ENCODE assay signal across 21 mouse cellular contexts in the genomic region with DNA sequence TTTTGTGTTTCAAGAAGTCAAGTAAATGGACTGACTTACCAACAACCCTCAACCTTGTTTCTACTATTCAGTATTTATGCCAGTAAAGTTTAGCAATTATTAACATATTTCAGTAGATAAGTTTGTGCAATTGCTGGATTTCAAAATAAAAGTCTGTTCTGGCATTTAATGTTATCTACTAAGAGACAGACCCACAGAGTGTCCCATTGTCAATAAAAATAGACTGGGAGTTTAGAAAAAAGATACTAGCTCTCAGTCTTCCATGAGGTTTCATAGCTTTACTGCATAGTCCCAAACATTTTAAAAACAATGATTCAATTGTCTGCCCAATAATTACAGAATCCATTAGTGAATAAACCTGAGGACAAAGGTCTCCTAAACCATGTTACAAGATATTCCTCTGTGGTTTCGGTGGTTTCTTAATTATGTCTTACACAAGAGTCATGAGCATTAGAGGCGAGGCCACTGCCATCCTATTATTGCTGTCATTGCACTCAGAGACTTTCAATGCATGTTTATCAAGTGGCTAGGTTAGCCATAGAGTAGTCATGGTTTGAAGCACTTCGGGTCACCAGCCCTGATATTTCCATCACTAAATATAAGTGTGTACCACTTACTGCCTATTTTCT. TPM values are rescaled to one million over a fixed set of nuclear protein-coding genes. Genes with fewer than 3 reads are reported as not detected.
A peak's percentile ranks its signal among the peaks of the same experiment; 100 is the strongest.
DNase-seq lines count a peak whose midpoint lies in the region; ATAC-seq and TF ChIP-seq lines count a peak whose summit lies in the region.
"Had no signal": no experiment of that assay in that cellular context is flagged by ENCODE, and none has a peak within 500 bp of the region (broad histone marks: within the 10 kb centered on the region; RNA-seq: fewer than 3 reads in every experiment).

No protein-coding gene starts in this region.

- no peak overlapping the region for H3K4me3 ChIP-seq in liver, embryonic 13.5 days (replicated peaks)
- no peak overlapping the region for H3K4me3 ChIP-seq in myocyte
- H3K4me3 ChIP-seq: erythroblast, embryonic 14.5 days; heart, embryonic 10.5 days; hindbrain, embryonic 13.5 days had no signal

- no peak for TF ChIP-seq POLR2A in myocyte (IDR thresholded peaks at IDR 0.05; ENCODE audit: insufficient read length, low read depth)

- ATAC-seq in erythroid progenitor cell, adult 5-6 weeks (replicated peaks; ENCODE audit: low FRiP score, poor library complexity, severe bottlenecking): 0 out of 2 replicates have a peak, but pooled peaks have one; percentile 41
- no peak for ATAC-seq in liver, embryonic 13.5 days (ENCODE audit: low read depth)
- ATAC-seq: midbrain, embryonic 16.5 days had no signal

- no peaks in the 10 kb centered on the region for H3K9me3 ChIP-seq in liver, embryonic 13.5 days (replicated peaks)
- H3K9me3 ChIP-seq: heart, embryonic 10.5 days; hindbrain, embryonic 13.5 days had no signal

- H3K27me3 ChIP-seq in liver, embryonic 13.5 days: no peaks in the 10 kb centered on the region
- H3K27me3 ChIP-seq in myocyte (ENCODE audit: control insufficient read depth, insufficient read depth, insufficient read length): no peaks in the 10 kb centered on the region
- H3K27me3 ChIP-seq: hindbrain, embryonic 13.5 days had no signal

- H3K79me2 ChIP-seq in myocyte (ENCODE audit: control insufficient read depth, insufficient read depth): no peaks in the 10 kb centered on the region

- no peak overlapping the region for H3K9ac ChIP-seq in liver, embryonic 13.5 days
- H3K9ac ChIP-seq: hindbrain, embryonic 13.5 days; lung, embryonic 14.5 days had no signal

- DNase-seq in MEL-GATA-1-ER (ENCODE audit: extremely low read depth, low read depth): peak; percentile 23
- no peak for DNase-seq in liver, embryonic 13.5 days
- no peak for DNase-seq in heart, adult 9 months (ENCODE audit: low spot score in 2 of 2)
- no peak for DNase-seq in cerebellum, adult 11 months
- no peak for DNase-seq in ovary, postnatal 36 days (ENCODE audit: low spot score)
- DNase-seq: adrenal gland, postnatal 10 days; cerebellum, adult 18-20 months; cerebellum, postnatal 36 days; gastrocnemius, postnatal 10 days; heart, postnatal 10 days; kidney, adult 11 months; kidney, postnatal 36 days; lung, embryonic 14.5 days; right cerebral cortex, adult 18-20 months; thymus, adult 18-20 months had no signal

- WGBS in liver, embryonic 13.5 days (ENCODE audit: insufficient replicate concordance): 38% methylated on average over 3 of the region's 3 CpGs

- peaks cover 56% of the 10 kb centered on the region for H3K4me1 ChIP-seq in liver, embryonic 13.5 days (replicated peaks)
- H3K4me1 ChIP-seq: heart, embryonic 10.5 days; hindbrain, embryonic 13.5 days had no signal

- H3ac ChIP-seq in myocyte (ENCODE audit: control insufficient read depth, insufficient read length): no peak overlapping the region

- H3K4me2 ChIP-seq in liver, embryonic 13.5 days: no peak overlapping the region
- no peak overlapping the region for H3K4me2 ChIP-seq in myocyte (ENCODE audit: low read depth)
- H3K4me2 ChIP-seq: hindbrain, embryonic 13.5 days; lung, embryonic 14.5 days had no signal

- peak overlapping the region; percentile 62 for H3K27ac ChIP-seq in liver, embryonic 13.5 days
- H3K27ac ChIP-seq: heart, embryonic 10.5 days; hindbrain, embryonic 13.5 days had no signal

- no peaks in the 10 kb centered on the region for H3K36me3 ChIP-seq in liver, embryonic 13.5 days
- H3K36me3 ChIP-seq in myocyte (ENCODE audit: control insufficient read depth, insufficient read depth): no peaks in the 10 kb centered on the region
- H3K36me3 ChIP-seq: heart, embryonic 10.5 days; hindbrain, embryonic 13.5 days had no signal

TF ChIP-seq in myocyte, 11 proteins besides CTCF, POLR2A, EP300 and RAD21:
- TF ChIP-seq MYOG (IDR thresholded peaks at IDR 0.05; ENCODE audit: control insufficient read depth in 1 of 3, insufficient read depth in 1 of 3, insufficient read length in 2 of 3, low read depth in 2 of 3) (no peak), CEBPB (IDR thresholded peaks at IDR 0.05; ENCODE audit: insufficient read depth, poor library complexity, severe bottlenecking) (0 out of 2 replicates have a peak, but pooled peaks have one; percentile 66)

RNA-seq across cellular contexts. Expression of a gene that starts 14.7 kb away (rescaled TPM):
- total RNA-seq in erythroid progenitor cell, adult 5-6 weeks (2015; ENCODE audit: low replicate concordance): 156 and 200 TPM in 2 replicates
- total RNA-seq in erythroid progenitor cell, adult 5-6 weeks (2017; ENCODE audit: low replicate concordance): 68.2 and 92.8 TPM in 2 replicates
- 90.0 and 92.8 TPM in 2 replicates for polyA plus RNA-seq in liver, embryonic 13.5 days (2015; fragmentation: Nextera tagmentation; extraction: Ambion mirVana)
- 22.8 TPM for polyA plus RNA-seq in myocyte (2012; fragmentation: generic; extraction: Trizol)
